8 mouse cellular contexts compared by ENCODE assay signal in genomic region chr19:41015951-41016716, GRCm38 (mm10). TPM values are rescaled to one million over a fixed set of nuclear protein-coding genes. Genes with fewer than 3 reads are reported as not detected.
A peak's percentile ranks its signal among the peaks of the same experiment; 100 is the strongest.
DNase-seq lines count a peak whose midpoint lies in the region; ATAC-seq and TF ChIP-seq lines count a peak whose summit lies in the region.

No protein-coding gene starts in this region.

- H3K9me3 ChIP-seq in heart, embryonic 10.5 days = no peaks in the 10 kb centered on the region
- no peaks in the 10 kb centered on the region for H3K9me3 ChIP-seq in kidney, embryonic 14.5 days (ENCODE audit: control insufficient read depth, low read length)
- no peaks in the 10 kb centered on the region for H3K9me3 ChIP-seq in liver, postnatal 0 days (ENCODE audit: low read length)
- no peaks in the 10 kb centered on the region for H3K9me3 ChIP-seq in neural tube, embryonic 13.5 days

- H3K36me3 ChIP-seq in heart, embryonic 10.5 days = no peaks in the 10 kb centered on the region
- no peaks in the 10 kb centered on the region for H3K36me3 ChIP-seq in kidney, embryonic 14.5 days (ENCODE audit: control insufficient read depth, insufficient read depth, low read length)
- no peaks in the 10 kb centered on the region for H3K36me3 ChIP-seq in liver, postnatal 0 days (replicated peaks; ENCODE audit: insufficient read depth, low read length)
- H3K36me3 ChIP-seq in neural tube, embryonic 13.5 days = no peaks in the 10 kb centered on the region

- WGBS in heart, embryonic 10.5 days = 15% methylated on average over 14 of the region's 14 CpGs
- 19% methylated on average over 14 of the region's 14 CpGs for WGBS in kidney, embryonic 14.5 days
- WGBS in liver, postnatal 0 days (ENCODE audit: insufficient replicate concordance) = 11% methylated on average over 14 of the region's 14 CpGs
- 19% methylated on average over 14 of the region's 14 CpGs for WGBS in neural tube, embryonic 13.5 days

- H3K9ac ChIP-seq in kidney, embryonic 14.5 days (ENCODE audit: low read depth, low read length) = no peak overlapping the region
- no peak overlapping the region for H3K9ac ChIP-seq in liver, postnatal 0 days (replicated peaks)
- H3K9ac ChIP-seq in neural tube, embryonic 13.5 days = peak overlapping the region; percentile 47; the same call in 1 of the 2 replicates

- H3K4me3 ChIP-seq in heart, embryonic 10.5 days = peak overlapping the region; percentile 35
- H3K4me3 ChIP-seq in kidney, embryonic 14.5 days (ENCODE audit: low read length) = no peak overlapping the region
- no peak overlapping the region for H3K4me3 ChIP-seq in liver, postnatal 0 days (ENCODE audit: low read depth, low read length)
- H3K4me3 ChIP-seq in neural tube, embryonic 13.5 days = 0 out of 2 replicates have a peak overlapping the region, but pooled peaks have one; percentile 5

- peak overlapping the region; percentile 36; the same call in 1 of the 2 replicates for H3K4me2 ChIP-seq in kidney, embryonic 14.5 days (replicated peaks; ENCODE audit: low read depth, low read length)
- H3K4me2 ChIP-seq in liver, postnatal 0 days (ENCODE audit: low read depth, low read length) = peak overlapping the region; percentile 57
- peak overlapping the region; percentile 51 for H3K4me2 ChIP-seq in neural tube, embryonic 13.5 days

- ATAC-seq in common myeloid progenitor, adult 5-6 weeks (replicated peaks; ENCODE audit: low read depth, poor library complexity, severe bottlenecking) = peak; percentile 88
- peak; percentile 28 for ATAC-seq in kidney, embryonic 14.5 days (ENCODE audit: low FRiP score, low TSS enrichment)
- ATAC-seq in liver, postnatal 0 days = peak; percentile 77
- peak; percentile 59; the same call in 1 of the 2 replicates for ATAC-seq in neural tube, embryonic 13.5 days (ENCODE audit: low read depth)

- TF ChIP-seq EP300 in liver, postnatal 0 days (IDR thresholded peaks at IDR 0.05; ENCODE audit: low read depth) = no peak

- peak; percentile 80 to 83 for DNase-seq in B cell, adult 2 months
- DNase-seq in Muller cell, postnatal 12 days (ENCODE audit: inconsistent ontology term) = peak; percentile 54
- DNase-seq in heart, embryonic 10.5 days (ENCODE audit: low spot score) = no peak
- DNase-seq in liver, postnatal 0 days = peak; percentile 38
- DNase-seq in thymus, postnatal 0 days (ENCODE audit: low spot score) = peak; percentile 83

- H3K27me3 ChIP-seq in heart, embryonic 10.5 days (ENCODE audit: insufficient read depth, poor library complexity, severe bottlenecking) = peaks cover 50% of the 10 kb centered on the region
- no peaks in the 10 kb centered on the region for H3K27me3 ChIP-seq in kidney, embryonic 14.5 days (ENCODE audit: control insufficient read depth, insufficient read depth, low read length)
- H3K27me3 ChIP-seq in liver, postnatal 0 days (ENCODE audit: insufficient read depth, low read length) = 0 out of 2 replicates have a peak, but pooled peaks cover 4% of the 10 kb centered on the region
- peaks cover 13% of the 10 kb centered on the region for H3K27me3 ChIP-seq in neural tube, embryonic 13.5 days

- H3K27ac ChIP-seq in heart, embryonic 10.5 days = no peak overlapping the region
- no peak overlapping the region for H3K27ac ChIP-seq in kidney, embryonic 14.5 days (ENCODE audit: low read depth, low read length)
- H3K27ac ChIP-seq in liver, postnatal 0 days (ENCODE audit: low read depth) = no peak overlapping the region
- H3K27ac ChIP-seq in neural tube, embryonic 13.5 days (replicated peaks) = no peak overlapping the region

- H3K4me1 ChIP-seq in heart, embryonic 10.5 days = peaks cover 8% of the 10 kb centered on the region
- H3K4me1 ChIP-seq in kidney, embryonic 14.5 days (ENCODE audit: control insufficient read depth, insufficient read depth, low read length) = 0 out of 2 replicates have a peak, but pooled peaks cover 9% of the 10 kb centered on the region
- peaks cover 3% of the 10 kb centered on the region for H3K4me1 ChIP-seq in liver, postnatal 0 days (ENCODE audit: insufficient read depth)
- H3K4me1 ChIP-seq in neural tube, embryonic 13.5 days (replicated peaks) = peaks cover 4% of the 10 kb centered on the region

- TF ChIP-seq CTCF in liver, postnatal 0 days (IDR thresholded peaks at IDR 0.05; ENCODE audit: low read depth) = peak; percentile 83

RNA-seq across cellular contexts. Expression of gene Dntt, which starts 12.9 kb away (rescaled TPM):
- 105 and 124 TPM in 2 replicates for total RNA-seq in common myeloid progenitor, adult 5-6 weeks (2017)
- 0.06 TPM in 1 of 2 replicates, not detected in the other for polyA plus RNA-seq in heart, embryonic 10.5 days (2016; fragmentation: Nextera tagmentation; extraction: Ambion mirVana)
- 0.16 and 0.19 TPM in 2 replicates for polyA plus RNA-seq in kidney, embryonic 14.5 days (2014; fragmentation: Nextera tagmentation; extraction: Ambion mirVana)
- polyA plus RNA-seq in liver, postnatal 0 days (2015; fragmentation: Nextera tagmentation; extraction: Ambion mirVana) = 0.32 and 0.36 TPM in 2 replicates
- polyA plus RNA-seq in neural tube, embryonic 13.5 days (2015; fragmentation: Nextera tagmentation; extraction: Ambion mirVana) = 0.22 TPM in 1 of 2 replicates, not detected in the other
- polyA plus RNA-seq in thymus, postnatal 0 days (2015; fragmentation: Nextera tagmentation; extraction: Ambion mirVana) = 140 and 151 TPM in 2 replicates

RNA-seq across cellular contexts. Expression of gene Blnk, which starts 21.8 kb away (rescaled TPM):
- total RNA-seq in common myeloid progenitor, adult 5-6 weeks (2017) = 0.05 and 0.78 TPM in 2 replicates
- 0.09 and 0.38 TPM in 2 replicates for polyA plus RNA-seq in heart, embryonic 10.5 days (2016; fragmentation: Nextera tagmentation; extraction: Ambion mirVana)
- polyA plus RNA-seq in kidney, embryonic 14.5 days (2014; fragmentation: Nextera tagmentation; extraction: Ambion mirVana) = 10.5 and 11.9 TPM in 2 replicates
- 4.9 and 5.4 TPM in 2 replicates for polyA plus RNA-seq in liver, postnatal 0 days (2015; fragmentation: Nextera tagmentation; extraction: Ambion mirVana)
- 0.64 and 0.70 TPM in 2 replicates for polyA plus RNA-seq in neural tube, embryonic 13.5 days (2015; fragmentation: Nextera tagmentation; extraction: Ambion mirVana)
- 4.7 and 5.5 TPM in 2 replicates for polyA plus RNA-seq in thymus, postnatal 0 days (2015; fragmentation: Nextera tagmentation; extraction: Ambion mirVana)

Comparison
In these comparisons a context has a peak if more than half of its experiments do, and no peak if none do; other contexts are left out.
1. ATAC-seq: peak in every context shown above with its lines; median percentile 88 in common myeloid progenitor, adult 5-6 weeks; 77 in liver, postnatal 0 days; 59 in neural tube, embryonic 13.5 days; 28 in kidney, embryonic 14.5 days.
2. H3K4me3 ChIP-seq: peak in heart, embryonic 10.5 days (single experiment) and neural tube, embryonic 13.5 days (single experiment); none in kidney, embryonic 14.5 days (single experiment) and liver, postnatal 0 days (single experiment).
3. RNA of gene Dntt, which starts 12.9 kb away (polyA plus RNA-seq): 140 to 151 TPM in thymus, postnatal 0 days; 0.32 to 0.36 TPM in liver, postnatal 0 days, 0.22 TPM in neural tube, embryonic 13.5 days, 0.16 to 0.19 TPM in kidney, embryonic 14.5 days and 0.06 TPM in heart, embryonic 10.5 days; every median in the first group is over 100 times any median in the second.
4. Peak in every context shown above with its lines, with median percentiles within 50 percentile points of each other: H3K4me2 ChIP-seq.